Mouse (Mus musculus) right cerebral cortex, postnatal 36 days (tissue): Measurements from ENCODE around the gene Msmb.
A peak's percentile ranks its signal among the peaks of the same experiment; 100 is the strongest.

Experiments
- DNase-seq, 2 experiments: peaks; one replicate each; pipeline ENCODE4 v3.0.0; 2022; ENCODE audit warnings: low spot score in 2 of 2, mixed read lengths in 1 of 2

Gene Msmb

DNA sequence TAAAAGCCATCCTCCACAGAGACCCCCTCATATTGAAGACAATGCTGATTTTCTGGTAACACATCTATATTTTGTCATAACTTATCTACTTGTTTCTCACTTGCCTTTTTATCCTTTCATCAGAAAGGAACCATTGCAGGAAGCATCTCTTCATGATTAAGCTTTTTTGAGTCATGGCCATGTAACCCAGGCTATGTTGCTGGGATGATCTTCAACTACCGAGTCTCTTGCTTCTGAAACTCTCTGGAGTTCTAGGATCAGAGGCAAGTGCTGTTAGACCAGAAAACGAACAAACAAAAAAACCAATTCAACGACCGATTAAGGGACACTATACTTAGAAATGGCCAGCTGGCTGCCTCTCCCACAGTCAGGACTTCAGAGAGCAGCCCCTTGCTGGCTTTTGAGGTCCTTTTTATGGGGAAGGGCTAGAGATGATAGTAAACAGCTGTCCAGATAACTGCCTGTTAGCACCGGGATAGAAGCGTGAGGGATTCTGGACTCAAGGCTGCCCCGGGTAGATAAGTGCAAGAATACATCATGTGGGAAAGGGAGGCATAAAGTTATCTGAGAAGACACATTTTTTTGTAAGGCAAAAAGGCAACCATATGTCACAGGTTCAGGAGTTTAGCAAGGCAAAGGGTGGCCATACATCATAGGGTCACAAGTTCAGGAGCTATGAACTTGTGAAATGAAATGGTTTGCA, 4.1 kb downstream of the Msmb start:
- DNase-seq = no peak

- no peak for DNase-seq
Measured at GRCm38 (mm10) chr14:32146578-32146977, 4.8 kb downstream of the Msmb start.

- no peak for DNase-seq
Measured at GRCm38 (mm10) chr14:32150872-32151271, 9.0 kb downstream of the Msmb start.

GRCm38 (mm10) chr14:32152243-32152965, 10.6 kb downstream of the Msmb start:
- DNase-seq = no peak

DNA sequence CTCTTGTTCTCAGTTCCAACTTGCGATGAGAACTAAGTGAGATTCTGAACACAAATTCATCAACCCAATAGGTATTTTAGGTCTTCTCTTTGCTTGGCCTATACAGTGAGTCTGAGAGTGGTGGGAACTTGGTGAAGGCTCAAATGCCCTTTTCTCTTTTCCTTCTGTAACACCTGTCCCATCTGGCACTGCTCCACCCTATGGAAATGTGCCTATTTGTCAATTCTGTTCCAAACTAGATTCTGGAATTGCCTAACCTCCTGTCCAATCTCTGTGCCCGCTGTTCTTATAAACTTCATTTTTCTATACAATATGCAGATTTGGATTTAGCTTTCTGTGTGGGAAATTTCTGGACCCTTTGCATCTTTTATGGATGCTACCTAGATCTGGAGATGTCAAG, 11.3 kb downstream of the Msmb start:
- DNase-seq = no peak

- DNase-seq = no peak
Measured at GRCm38 (mm10) chr14:32154758-32155157, 12.9 kb downstream of the Msmb start.

DNA sequence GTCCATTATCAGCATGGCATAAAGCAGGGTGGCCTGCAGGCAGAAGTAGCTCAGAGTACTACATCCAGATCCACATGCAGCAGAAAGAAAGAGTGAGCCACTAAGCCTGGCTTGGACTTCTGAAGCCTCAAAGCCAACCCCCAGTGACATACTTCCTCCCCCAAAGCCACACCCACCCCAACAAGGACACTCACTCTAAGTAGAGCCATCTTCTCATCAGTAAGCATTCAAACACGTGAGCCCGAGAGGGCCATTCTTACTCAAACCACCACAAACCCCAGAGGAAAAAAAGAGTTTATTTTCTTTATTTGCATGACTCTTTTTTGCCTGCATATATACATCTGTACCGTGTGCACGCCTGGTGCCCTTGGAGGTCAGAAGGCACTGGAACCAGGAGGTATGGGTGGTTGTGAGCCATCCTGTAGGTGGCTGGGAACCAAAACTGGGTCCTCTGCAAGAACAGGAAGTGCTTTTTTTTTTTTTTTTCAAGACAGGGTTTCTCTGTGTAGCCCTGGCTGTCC, 17.4 kb downstream of the Msmb start:
- DNase-seq = no peak

- peak; percentile 97 for DNase-seq
Measured at GRCm38 (mm10) chr14:32159690-32160246, 17.9 kb downstream of the Msmb start, which contains the start of gene Ncoa4. Gene Ncoa4 (plus strand): TSS chr14:32159865.

DNA sequence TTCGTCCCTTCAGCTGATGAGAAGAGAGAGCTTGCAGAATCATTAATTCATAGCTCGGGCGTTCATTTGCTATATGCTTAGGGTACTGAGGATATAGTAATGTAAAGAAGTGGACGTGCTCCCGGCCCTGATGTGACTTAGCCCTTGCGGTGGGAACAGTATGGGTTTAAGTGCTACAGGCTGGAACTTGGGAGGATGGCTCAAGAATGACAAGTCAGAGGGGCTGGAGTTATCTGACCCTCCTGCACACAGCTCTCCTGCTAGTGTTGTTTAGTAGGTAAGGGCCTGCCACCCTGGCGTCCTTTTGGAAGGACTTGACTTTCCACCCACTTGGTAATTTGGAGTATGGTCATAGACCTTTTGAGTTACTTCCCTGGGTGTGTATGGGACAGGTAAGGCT, 18.7 kb downstream of the Msmb start:
- no peak for DNase-seq

DNA sequence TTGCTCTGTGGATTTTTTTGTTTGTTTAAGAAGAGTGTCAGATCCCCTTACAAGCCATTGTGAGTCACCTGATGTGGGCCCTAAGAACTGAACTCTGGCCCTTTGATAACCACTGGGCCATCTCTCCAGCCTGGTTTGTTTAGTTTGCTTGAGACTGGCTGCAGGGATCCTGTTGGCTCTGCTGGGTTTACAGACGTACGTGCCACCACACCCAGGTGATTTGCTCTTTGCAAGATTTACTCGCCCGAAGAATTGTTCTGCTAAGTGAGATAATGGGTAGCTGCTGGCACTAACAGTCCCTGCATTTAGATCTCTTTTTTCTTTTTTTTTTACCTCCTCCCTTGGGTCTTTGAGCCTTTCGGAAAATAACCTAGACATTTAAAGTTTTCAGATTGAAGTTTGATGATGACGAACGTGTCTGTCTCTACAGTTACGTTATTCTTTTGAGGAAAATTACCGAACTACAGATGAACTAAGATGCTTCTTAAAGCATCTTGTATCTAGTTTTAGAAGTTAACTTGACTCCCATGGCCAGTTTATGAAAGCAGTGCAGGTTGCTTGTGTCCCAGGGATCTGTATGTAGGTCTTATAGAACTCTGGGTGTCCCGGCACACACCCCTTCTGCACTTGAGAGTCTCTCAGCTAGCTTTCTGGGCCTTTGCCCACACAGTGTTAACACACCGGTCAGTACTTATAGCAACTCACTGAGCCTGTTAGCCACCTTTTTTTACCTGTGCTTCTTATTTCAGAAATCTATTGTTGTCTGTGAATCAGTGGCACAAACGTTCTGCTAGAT, 19.5 kb downstream of the Msmb start:
- DNase-seq = no peak

DNA sequence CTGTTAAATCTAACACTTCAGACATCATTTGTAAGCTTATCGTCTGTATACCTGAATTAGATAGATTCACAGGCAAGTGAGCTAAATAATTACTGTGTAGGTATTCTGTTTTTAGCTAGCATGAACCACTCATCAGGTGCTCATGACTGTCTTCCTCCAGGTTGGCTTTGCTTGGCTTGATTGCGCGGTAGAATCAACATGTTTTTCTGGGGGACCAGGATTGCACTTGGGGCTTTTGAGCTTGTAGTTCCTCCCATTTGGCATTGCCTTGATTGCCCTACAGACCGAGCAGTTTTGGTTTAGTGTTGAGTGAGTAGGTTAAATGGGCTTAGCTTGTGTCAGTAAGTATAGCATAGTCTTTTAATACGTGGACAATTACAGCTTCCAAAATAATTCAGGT, 20.4 kb downstream of the Msmb start:
- no peak for DNase-seq

DNA sequence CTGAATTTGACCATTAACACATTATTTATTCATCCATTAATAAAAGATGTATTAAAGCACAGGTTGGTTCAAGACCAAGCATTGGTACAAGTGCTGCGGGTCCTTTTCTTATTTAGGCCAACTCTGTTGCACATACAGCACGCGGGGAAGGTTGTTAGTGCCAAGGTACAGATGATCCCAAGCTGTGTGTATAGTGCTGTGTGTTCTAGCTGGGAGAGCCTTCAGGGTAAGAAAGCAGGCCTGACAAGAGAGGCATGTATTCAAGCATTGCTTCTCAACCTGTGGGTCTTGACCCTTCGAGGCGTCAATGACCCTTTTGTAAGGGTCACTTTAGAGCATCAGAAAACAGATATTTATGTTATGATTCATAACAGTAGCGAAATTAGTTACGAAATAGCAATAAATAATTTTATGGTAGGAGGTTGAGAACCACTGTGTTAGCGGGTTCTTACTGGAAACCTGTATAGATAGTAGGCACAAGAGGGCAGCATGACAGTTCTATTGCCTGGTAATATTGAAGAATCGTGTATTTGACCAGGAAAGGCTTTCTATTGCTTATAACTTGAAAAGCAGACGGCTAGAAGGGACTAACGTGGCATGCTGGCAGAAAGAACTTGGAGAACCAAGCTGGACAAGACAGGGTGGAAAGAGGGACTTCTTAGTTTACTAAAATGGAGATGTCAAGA, 21.5 kb downstream of the Msmb start:
- DNase-seq = no peak

DNA sequence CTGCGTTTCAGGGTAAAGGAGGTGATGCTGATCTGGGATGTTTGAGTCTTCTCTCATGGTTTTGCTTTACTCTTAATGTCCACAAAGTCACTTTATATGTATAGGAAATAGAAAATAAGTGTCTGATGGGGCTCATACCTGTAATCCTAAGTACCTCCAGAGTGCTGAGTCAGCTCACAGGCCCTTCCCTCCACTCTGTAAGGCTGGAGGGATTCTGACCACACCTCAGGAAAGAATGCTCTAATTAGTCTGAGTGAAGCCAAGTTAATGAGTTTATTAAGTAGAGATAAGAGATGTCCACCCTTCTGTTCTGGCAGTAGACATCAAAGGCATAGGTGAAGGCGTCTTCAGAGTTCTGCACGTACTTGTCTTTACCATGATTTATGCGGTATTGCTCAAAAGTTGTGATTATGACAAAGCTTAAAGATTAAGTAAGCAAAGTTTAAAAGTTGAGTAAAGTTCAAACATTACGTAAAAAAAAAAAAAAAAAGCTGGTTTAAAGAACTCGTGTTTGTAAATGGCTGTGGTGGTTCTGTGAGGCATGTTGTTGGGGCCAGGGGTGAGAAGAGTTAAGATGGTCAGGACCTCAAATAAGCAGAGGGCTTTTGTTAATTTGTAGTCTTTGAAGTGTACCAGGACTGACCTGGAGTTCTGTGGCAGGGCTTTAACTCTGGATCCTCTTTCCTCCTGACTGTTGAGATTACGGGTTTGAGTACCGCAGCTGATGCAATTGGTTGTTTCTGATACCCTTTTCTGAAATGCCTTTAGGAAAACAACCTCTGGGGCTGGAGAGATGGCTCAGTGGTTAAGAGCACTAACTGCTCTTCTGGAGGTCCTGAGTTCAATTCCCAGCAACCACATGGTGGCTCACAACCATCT, 22.6 kb downstream of the Msmb start:
- no peak for DNase-seq

DNA sequence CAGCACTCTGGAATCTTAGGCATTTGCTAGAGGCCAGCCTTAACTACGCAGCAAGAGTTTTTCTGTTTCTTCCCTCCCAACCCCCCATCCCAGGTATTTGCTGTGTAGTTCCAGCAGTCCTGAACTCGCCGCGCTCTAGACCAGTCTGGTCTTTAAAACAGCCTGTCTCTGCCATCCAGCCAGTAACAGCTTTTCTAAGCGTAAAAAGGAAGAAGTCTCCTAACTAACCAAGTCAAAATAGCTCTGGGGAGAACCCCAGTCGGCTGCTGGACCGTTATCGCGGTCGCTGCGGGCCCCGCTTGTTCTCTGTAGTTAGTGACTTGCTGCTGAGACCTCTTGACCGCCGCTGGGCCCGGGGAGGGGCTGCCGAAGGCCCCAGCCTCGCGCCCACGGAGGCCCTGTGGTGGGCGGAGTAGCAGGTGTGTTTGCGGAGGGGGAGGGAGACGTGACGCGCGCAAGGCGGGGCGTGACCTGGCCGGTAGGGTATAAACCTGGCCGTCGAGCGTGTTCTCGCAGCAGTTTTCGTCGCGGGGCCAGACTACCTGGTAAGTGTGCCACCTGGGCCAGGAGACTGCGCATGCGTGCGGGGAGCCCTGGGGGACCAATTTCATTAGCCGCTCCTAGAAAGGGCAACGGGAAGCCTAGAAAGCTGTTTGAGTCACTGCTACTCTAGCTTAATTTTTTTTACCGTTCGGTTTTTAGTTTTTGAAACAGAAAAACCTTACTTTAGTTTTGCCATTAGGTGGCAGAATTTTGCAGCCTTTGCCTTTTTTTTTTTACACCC, 23.6 kb downstream of the Msmb start:
- DNase-seq = peak in 1 of 2 experiments; percentile 7

DNA sequence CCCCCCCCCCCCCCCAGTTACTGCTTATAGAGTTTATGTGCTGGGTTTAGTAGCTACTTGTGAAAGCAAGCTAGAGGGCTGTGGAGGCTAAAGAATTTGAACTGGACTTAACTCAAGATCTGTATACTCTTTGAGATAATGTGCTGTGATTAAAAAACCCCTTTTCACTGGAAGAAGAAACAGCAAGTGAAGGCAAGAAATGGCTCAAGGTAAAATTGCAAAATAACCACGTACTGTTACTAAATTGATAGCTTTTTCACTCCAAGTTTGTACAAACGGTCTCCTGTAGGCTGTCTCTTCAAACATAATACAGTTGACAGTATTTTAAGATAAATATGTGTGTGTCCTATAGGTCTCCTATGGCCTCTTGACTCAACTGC, 24.2 kb downstream of the Msmb start:
- DNase-seq = no peak

GRCm38 (mm10) chr14:32166840-32167239, 25.0 kb downstream of the Msmb start:
- no peak for DNase-seq

GRCm38 (mm10) chr14:32167326-32167725, 25.5 kb downstream of the Msmb start:
- no peak for DNase-seq

- no peak for DNase-seq
Measured at GRCm38 (mm10) chr14:32168653-32169231, 26.9 kb downstream of the Msmb start.

DNA sequence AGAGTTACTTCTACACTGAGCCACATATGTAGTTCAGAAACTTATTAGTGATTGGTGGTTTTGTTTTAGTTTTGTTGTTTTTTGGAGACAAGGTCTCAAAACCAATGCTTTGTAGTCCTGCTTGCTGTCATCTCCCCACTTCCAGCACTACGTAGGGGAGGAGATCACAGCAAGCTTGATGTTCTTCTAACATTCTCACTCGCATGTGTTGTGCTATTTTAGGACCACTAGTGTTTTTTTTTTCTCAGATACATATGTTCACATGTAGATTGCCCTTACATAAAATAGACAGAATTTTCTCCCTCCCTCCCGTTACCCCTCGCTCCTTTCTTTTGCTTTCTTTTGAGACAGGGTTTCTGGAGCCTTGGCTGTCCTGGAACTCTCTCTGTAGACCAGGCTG, 28.3 kb downstream of the Msmb start:
- no peak for DNase-seq
